Mouse (Mus musculus): ENCODE measurements around the gene Ube2e2.

DNA sequence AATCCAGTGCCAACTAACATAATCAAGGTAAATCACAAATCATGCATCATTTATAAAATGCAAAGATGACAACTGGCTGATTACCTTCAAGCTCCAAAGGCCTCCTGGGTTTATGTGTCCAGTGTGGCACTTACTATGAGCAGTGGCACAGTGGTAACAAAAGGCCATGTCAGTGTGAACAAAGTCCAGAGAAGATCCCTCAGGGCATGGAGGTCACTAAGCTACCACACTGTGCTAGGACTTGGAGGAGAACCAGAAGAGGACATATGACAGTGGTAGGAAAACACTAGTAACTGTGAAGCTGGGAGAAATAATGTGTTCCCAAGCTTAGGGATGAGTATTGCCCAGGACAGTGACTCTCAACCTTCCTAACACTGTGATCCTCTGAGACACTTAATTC is 97.2 kb downstream of the Ube2e2 start:
- TF ChIP-seq CTCF (IDR thresholded peaks at IDR 0.05; ENCODE audit: low read depth, low read length) (no peak), POLR2A (IDR thresholded peaks at IDR 0.05; ENCODE audit: extremely low read depth, insufficient read depth, low read length) (no peak)
